Mouse (Mus musculus): Measurements from ENCODE around the gene Ppp4r3a. TPM values are rescaled to one million over a fixed set of nuclear protein-coding genes. Genes with fewer than 3 reads are reported as not detected.

Gene Ppp4r3a
- total and polyA plus RNA-seq, 2 experiments from 2014 or later, result 13.9 to 31.4 TPM

GRCm38 (mm10) chr12:100989780-100990288, 93.7 kb downstream of the Ppp4r3a start:
- no peak overlapping the region for H3K9ac ChIP-seq (replicated peaks; ENCODE audit: low read depth, low read length)
- DNase-seq (ENCODE audit: low spot score) (no peak), ATAC-seq (ENCODE audit: insufficient read depth, low read depth) (no peak)
- 0 out of 2 replicates have a peak, but pooled peaks cover under 1% of the 10 kb centered on the region for H3K4me1 ChIP-seq (ENCODE audit: control insufficient read depth, insufficient read depth)
- 73% methylated on average over 4 of the region's 4 CpGs for WGBS
- no peaks in the 10 kb centered on the region for H3K9me3 ChIP-seq (replicated peaks; ENCODE audit: control insufficient read depth, low read length)
- TF ChIP-seq CTCF (IDR thresholded peaks at IDR 0.05; ENCODE audit: low read depth), result no peak
- no peak for TF ChIP-seq EP300 (IDR thresholded peaks at IDR 0.05; ENCODE audit: low read depth)
- H3K27me3 ChIP-seq (ENCODE audit: control insufficient read depth, insufficient read depth, low read length), result no peaks in the 10 kb centered on the region
- no peak overlapping the region for H3K4me3 ChIP-seq (ENCODE audit: low read depth, low read length)
- H3K36me3 ChIP-seq (replicated peaks; ENCODE audit: control insufficient read depth, insufficient read depth, low read length), result no peaks in the 10 kb centered on the region
- no peak overlapping the region for H3K4me2 ChIP-seq (ENCODE audit: low read depth, low read length)
- no peak overlapping the region for H3K27ac ChIP-seq (ENCODE audit: low read depth)

MicroRNA genes within 50 kb of the gene (microRNA counts, 519-probe panel; counts per million panel counts)
- microRNA mmu-miR-1190, result not detected

Small RNAs within 50 kb of the gene (microRNA-seq; reads per million reads assigned to microRNA genes)
- gene Mir1190, result not detected

Other genes with a start within 250 kb of the Ppp4r3a start
- 2.5 and 7.4 TPM in 2 replicates for gene Gpr68, start 175.5 kb downstream of the Ppp4r3a start, total RNA-seq (2014; rRNA removed; ENCODE audit: low replicate concordance)
- gene Gpr68, start 175.5 kb downstream of the Ppp4r3a start, polyA plus RNA-seq (2015; fragmentation: Nextera tagmentation; extraction: Ambion mirVana), result 1.8 and 2.0 TPM in 2 replicates
- 4.7 and 6.5 TPM in 2 replicates for gene Ccdc88c, start 54.6 kb downstream of the Ppp4r3a start, total RNA-seq (2014; rRNA removed; ENCODE audit: low replicate concordance)
- gene Ccdc88c, start 54.6 kb downstream of the Ppp4r3a start, polyA plus RNA-seq (2015; fragmentation: Nextera tagmentation; extraction: Ambion mirVana), result 1.2 and 1.6 TPM in 2 replicates